Mouse (Mus musculus): Measurements from ENCODE around the gene Uba6.

Gene Uba6

GRCm38 (mm10) chr5:86072756-86073386, 99.7 kb downstream of the Uba6 start:
- no peak for DNase-seq (ENCODE audit: low read depth, low spot score)

- no peak for DNase-seq (ENCODE audit: low read depth, low spot score)
Measured at GRCm38 (mm10) chr5:86071538-86071937, 101.1 kb downstream of the Uba6 start, which contains the start of gene Stap1. Stap1 (plus strand) TSS chr5:86071746.

- no peak for DNase-seq (ENCODE audit: low read depth, low spot score)
Measured at GRCm38 (mm10) chr5:86069121-86069520, 103.5 kb downstream of the Uba6 start.

GRCm38 (mm10) chr5:86068451-86068850, 104.2 kb downstream of the Uba6 start:
- no peak for DNase-seq (ENCODE audit: low read depth, low spot score)

- DNase-seq (ENCODE audit: low read depth, low spot score), result peak; percentile 91
Measured at GRCm38 (mm10) chr5:86066551-86066929, 106.1 kb downstream of the Uba6 start.

GRCm38 (mm10) chr5:86065876-86066550, 106.6 kb downstream of the Uba6 start:
- DNase-seq (ENCODE audit: low read depth, low spot score), result peak; percentile 51

GRCm38 (mm10) chr5:86065101-86065875, 107.3 kb downstream of the Uba6 start, which contains the start of gene Cenpc1:
Cenpc1 (minus strand) TSS chr5:86065583.
- peak; percentile 97 for DNase-seq (ENCODE audit: low read depth, low spot score)

GRCm38 (mm10) chr5:86063501-86063900, 109.1 kb downstream of the Uba6 start:
- DNase-seq (ENCODE audit: low read depth, low spot score), result no peak

Measured in mesoderm, embryonic 11.5 days (tissue).